Mouse (Mus musculus) thymus, postnatal 36 days (tissue): ENCODE data around the gene Mef2a.
A peak's percentile ranks its signal among the peaks of the same experiment; 100 is the strongest.

Source experiments
- DNase-seq, 2 experiments: peaks; one replicate each; pipeline ENCODE4 v3.0.0; 2022; ENCODE audit warnings: mixed read lengths in 2 of 2

Mef2a gene

GRCm38 (mm10) chr7:67372729-67373583 lies at the start of gene Mef2a:
Gene Mef2a (minus strand): TSS chr7:67372858.
- DNase-seq: peak; percentile 96 to 97

- DNase-seq: peak; percentile 60 to 75
Observed at GRCm38 (mm10) chr7:67421476-67422186, 49.0 kb upstream of the Mef2a start.

- DNase-seq: peak; percentile 67 to 84
Observed at GRCm38 (mm10) chr7:67421088-67421475, 48.4 kb upstream of the Mef2a start.

GRCm38 (mm10) chr7:67419591-67420314 lies 47.1 kb upstream of the Mef2a start:
- DNase-seq: peak; percentile 73 to 82

- no peak for DNase-seq
Observed at GRCm38 (mm10) chr7:67418122-67418521, 45.5 kb upstream of the Mef2a start.

- DNase-seq: no peak
Observed at GRCm38 (mm10) chr7:67414766-67415165, 42.1 kb upstream of the Mef2a start.

- peak; percentile 65 to 82 for DNase-seq
Observed at GRCm38 (mm10) chr7:67412686-67413085, 40.0 kb upstream of the Mef2a start.

GRCm38 (mm10) chr7:67407019-67407418 lies 34.4 kb upstream of the Mef2a start:
- no peak for DNase-seq

GRCm38 (mm10) chr7:67404176-67404575 lies 31.5 kb upstream of the Mef2a start:
- DNase-seq: no peak

- DNase-seq: no peak
Observed at GRCm38 (mm10) chr7:67402353-67402752, 29.7 kb upstream of the Mef2a start.

GRCm38 (mm10) chr7:67401379-67401778 lies 28.7 kb upstream of the Mef2a start:
- DNase-seq: no peak

- no peak for DNase-seq
Observed at GRCm38 (mm10) chr7:67390760-67391159, 18.1 kb upstream of the Mef2a start.

GRCm38 (mm10) chr7:67390095-67390494 lies 17.4 kb upstream of the Mef2a start:
- DNase-seq: no peak

GRCm38 (mm10) chr7:67384942-67385872 lies 12.5 kb upstream of the Mef2a start:
- DNase-seq: no peak

- no peak for DNase-seq
Observed at GRCm38 (mm10) chr7:67380174-67381129, 7.8 kb upstream of the Mef2a start.

GRCm38 (mm10) chr7:67376796-67377195 lies 4.1 kb upstream of the Mef2a start:
- no peak for DNase-seq

GRCm38 (mm10) chr7:67373975-67374374 lies 1.3 kb upstream of the Mef2a start:
- peak; percentile 18 to 41 for DNase-seq

GRCm38 (mm10) chr7:67373584-67373960 lies 914 bp upstream of the Mef2a start:
- no peak for DNase-seq

- DNase-seq: peak; percentile 59 to 71
Observed at GRCm38 (mm10) chr7:67371891-67372672, 576 bp downstream of the Mef2a start.

- no peak for DNase-seq
Observed at GRCm38 (mm10) chr7:67371351-67371890, 1.2 kb downstream of the Mef2a start.
